ENCODE assay signal across 8 mouse cellular contexts in the genomic region with DNA sequence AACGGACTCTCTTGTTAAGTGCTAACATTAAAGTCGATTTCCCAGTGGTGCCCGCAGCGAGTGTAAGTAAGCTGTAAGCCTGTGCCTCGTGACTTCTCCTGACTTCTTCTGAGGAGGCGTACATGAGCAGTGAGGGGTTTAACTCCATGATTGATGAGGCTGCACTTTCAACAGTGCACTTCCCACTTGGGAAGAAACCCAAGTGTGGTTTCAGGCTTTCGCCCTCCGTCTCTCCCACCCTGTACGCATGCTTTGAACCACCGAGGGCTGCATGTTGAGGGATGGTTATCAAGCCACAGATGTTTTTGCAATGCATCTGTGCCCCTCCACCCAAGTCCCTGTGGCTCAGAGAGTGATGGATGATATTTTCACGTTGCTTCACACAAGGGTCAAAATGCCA. TPM values are rescaled to one million over a fixed set of nuclear protein-coding genes. Genes with fewer than 3 reads are reported as not detected.
A peak's percentile ranks its signal among the peaks of the same experiment; 100 is the strongest.
DNase-seq lines count a peak whose midpoint lies in the region; ATAC-seq and TF ChIP-seq lines count a peak whose summit lies in the region.
"Had no signal": no experiment of that assay in that cellular context is flagged by ENCODE, and none has a peak within 500 bp of the region (broad histone marks: within the 10 kb centered on the region; RNA-seq: fewer than 3 reads in every experiment).

No protein-coding gene starts in this region.

- no peaks in the 10 kb centered on the region for H3K9me3 ChIP-seq in midbrain, embryonic 10.5 days (replicated peaks)
- H3K9me3 ChIP-seq in midbrain, embryonic 13.5 days: no peaks in the 10 kb centered on the region
- no peaks in the 10 kb centered on the region for H3K9me3 ChIP-seq in limb, embryonic 11.5 days (ENCODE audit: control insufficient read depth, low read length)
- no peaks in the 10 kb centered on the region for H3K9me3 ChIP-seq in stomach, postnatal 0 days (ENCODE audit: control insufficient read depth, low read length)

- peaks cover 57% of the 10 kb centered on the region for H3K36me3 ChIP-seq in midbrain, embryonic 10.5 days
- H3K36me3 ChIP-seq in midbrain, embryonic 13.5 days: no peaks in the 10 kb centered on the region
- peaks cover 2% of the 10 kb centered on the region; the same call in 1 of the 2 replicates for H3K36me3 ChIP-seq in limb, embryonic 11.5 days (ENCODE audit: control insufficient read depth, insufficient read depth, low read length)
- no peaks in the 10 kb centered on the region for H3K36me3 ChIP-seq in stomach, postnatal 0 days (ENCODE audit: control insufficient read depth, insufficient read depth, low read length)

- no peak overlapping the region for H3K4me2 ChIP-seq in midbrain, embryonic 13.5 days (replicated peaks)
- H3K4me2 ChIP-seq in limb, embryonic 11.5 days (ENCODE audit: low read depth, severe bottlenecking): no peak overlapping the region
- 0 out of 2 replicates have a peak overlapping the region, but pooled peaks have one; percentile 8 for H3K4me2 ChIP-seq in stomach, postnatal 0 days (replicated peaks; ENCODE audit: low read depth)

- TF ChIP-seq CTCF in stomach, postnatal 0 days (IDR thresholded peaks at IDR 0.05; ENCODE audit: low read depth): no peak

- no peak for ATAC-seq in midbrain, embryonic 13.5 days
- ATAC-seq in limb, embryonic 11.5 days (ENCODE audit: insufficient number of reproducible peaks, low FRiP score, low TSS enrichment, low read depth): peak; percentile 66
- no peak; the same call in 1 of the 2 replicates for ATAC-seq in stomach, postnatal 0 days (ENCODE audit: low FRiP score, low TSS enrichment)

- H3K9ac ChIP-seq in midbrain, embryonic 13.5 days (replicated peaks): no peak overlapping the region
- no peak overlapping the region for H3K9ac ChIP-seq in limb, embryonic 11.5 days (ENCODE audit: low read length)
- no peak overlapping the region for H3K9ac ChIP-seq in stomach, postnatal 0 days (ENCODE audit: low read length)

- no peak overlapping the region for H3K4me3 ChIP-seq in midbrain, embryonic 10.5 days
- H3K4me3 ChIP-seq in midbrain, embryonic 13.5 days (replicated peaks): no peak overlapping the region
- no peak overlapping the region for H3K4me3 ChIP-seq in limb, embryonic 11.5 days (ENCODE audit: low read depth, low read length)
- H3K4me3 ChIP-seq in stomach, postnatal 0 days (ENCODE audit: low read depth, low read length): no peak overlapping the region

- H3K27me3 ChIP-seq in midbrain, embryonic 10.5 days (ENCODE audit: low read depth, poor library complexity, severe bottlenecking): no peaks in the 10 kb centered on the region
- no peaks in the 10 kb centered on the region for H3K27me3 ChIP-seq in midbrain, embryonic 13.5 days
- no peaks in the 10 kb centered on the region for H3K27me3 ChIP-seq in limb, embryonic 11.5 days (ENCODE audit: control insufficient read depth, insufficient read depth, low read length)
- no peaks in the 10 kb centered on the region for H3K27me3 ChIP-seq in stomach, postnatal 0 days (ENCODE audit: control insufficient read depth, insufficient read depth, low read length)

- TF ChIP-seq EP300 in stomach, postnatal 0 days (optimal IDR thresholded peaks at IDR 0.05): no peak

- no peak for DNase-seq in midbrain, embryonic 10.5 days (ENCODE audit: low spot score)
- peak; percentile 51 for DNase-seq in fibroblast of lung, adult 2 months (ENCODE audit: low read depth)
- peak; percentile 52 for DNase-seq in limb, embryonic 11.5 days (ENCODE audit: low spot score)
- DNase-seq in stomach, postnatal 0 days (ENCODE audit: low spot score): no peak
- DNase-seq in cerebellum, adult 9-10 months: no peak
- no peak for DNase-seq in Muller cell, postnatal 12 days (ENCODE audit: inconsistent ontology term)
- DNase-seq: kidney, adult 9 months had no signal

- WGBS in midbrain, embryonic 10.5 days: 58% methylated on average over 11 of the region's 11 CpGs
- WGBS in midbrain, embryonic 13.5 days: 43% methylated on average over 11 of the region's 11 CpGs
- WGBS in limb, embryonic 11.5 days: 19% methylated on average over 11 of the region's 11 CpGs
- 27% methylated on average over 11 of the region's 11 CpGs for WGBS in stomach, postnatal 0 days

- peaks cover 66% of the 10 kb centered on the region for H3K4me1 ChIP-seq in midbrain, embryonic 10.5 days
- H3K4me1 ChIP-seq in midbrain, embryonic 13.5 days (replicated peaks): peaks cover 36% of the 10 kb centered on the region
- peaks cover 36% of the 10 kb centered on the region for H3K4me1 ChIP-seq in limb, embryonic 11.5 days (ENCODE audit: control insufficient read depth, insufficient read depth, low read length)
- H3K4me1 ChIP-seq in stomach, postnatal 0 days (replicated peaks; ENCODE audit: control insufficient read depth, insufficient read depth): peaks cover 4% of the 10 kb centered on the region; the same call in 1 of the 2 replicates

- peak overlapping the region; percentile 91 for H3K27ac ChIP-seq in midbrain, embryonic 10.5 days (replicated peaks)
- no peak overlapping the region for H3K27ac ChIP-seq in midbrain, embryonic 13.5 days
- 0 out of 2 replicates have a peak overlapping the region, but pooled peaks have one; percentile 39 for H3K27ac ChIP-seq in limb, embryonic 11.5 days (replicated peaks; ENCODE audit: low read depth, low read length)
- H3K27ac ChIP-seq in stomach, postnatal 0 days (replicated peaks): no peak overlapping the region

RNA-seq across cellular contexts. Expression of gene Pygo1, which starts 47.5 kb away (rescaled TPM):
- polyA plus RNA-seq in midbrain, embryonic 10.5 days (2016; fragmentation: Nextera tagmentation; extraction: Ambion mirVana): 4.9 and 5.8 TPM in 2 replicates
- polyA plus RNA-seq in midbrain, embryonic 13.5 days (2015; fragmentation: Nextera tagmentation; extraction: Ambion mirVana): 11.3 and 12.0 TPM in 2 replicates
- 11.4 and 12.4 TPM in 2 replicates for polyA plus RNA-seq in limb, embryonic 11.5 days (2014; fragmentation: Nextera tagmentation; extraction: Ambion mirVana)
- polyA plus RNA-seq in stomach, postnatal 0 days (2015; fragmentation: Nextera tagmentation; extraction: Ambion mirVana): 1.1 and 1.4 TPM in 2 replicates

Comparison
In these comparisons a context has a peak if more than half of its experiments do, and no peak if none do; other contexts are left out.
1. H3K27ac ChIP-seq: peak in midbrain, embryonic 10.5 days (single experiment) and limb, embryonic 11.5 days (single experiment); none in midbrain, embryonic 13.5 days (single experiment) and stomach, postnatal 0 days (single experiment).
2. DNase-seq: peak in fibroblast of lung, adult 2 months (single experiment) and limb, embryonic 11.5 days (single experiment); none in midbrain, embryonic 10.5 days (single experiment), stomach, postnatal 0 days (single experiment), cerebellum, adult 9-10 months (single experiment) and Muller cell, postnatal 12 days (single experiment).